Mouse (Mus musculus) layer of hippocampus, adult 9-10 months (tissue): Measurements from ENCODE around the gene Psmc5.

Experiments used
- DNase-seq: peaks from one replicate; pipeline ENCODE4 v3.0.0; 2022; ENCODE audit warnings: low spot score

The Psmc5 gene

GRCm38 (mm10) chr11:106307432-106307831 lies 51.5 kb downstream of the Psmc5 start:
- no peak for DNase-seq

GRCm38 (mm10) chr11:106308162-106308561 lies 52.2 kb downstream of the Psmc5 start:
- DNase-seq, result no peak

- DNase-seq, result no peak
These were observed 54.2 kb downstream of the Psmc5 start for GRCm38 (mm10) chr11:106310123-106310522.
